Mouse (Mus musculus) gastrocnemius, adult 8-10 months (tissue): ENCODE data around the gene Cpa4. TPM values are rescaled to one million over a fixed set of nuclear protein-coding genes. Genes with fewer than 3 reads are reported as not detected.

Experiments
- DNase-seq, 2 experiments: peaks; one replicate each; pipeline ENCODE4 v3.0.0; 2022; ENCODE audit warnings: low spot score in 2 of 2
- total RNA-seq, 4 experiments: library from RNA; stranded (reverse); gene quantifications; 2 replicates each; pipeline ENCODE4 v1.2.4; 2022

The Cpa4 gene
- not detected for total RNA-seq

GRCm38 (mm10) chr6:30568069-30568468 lies at the start of gene Cpa4:
Cpa4 (plus strand) TSS chr6:30568369.
- no peak for DNase-seq

DNA sequence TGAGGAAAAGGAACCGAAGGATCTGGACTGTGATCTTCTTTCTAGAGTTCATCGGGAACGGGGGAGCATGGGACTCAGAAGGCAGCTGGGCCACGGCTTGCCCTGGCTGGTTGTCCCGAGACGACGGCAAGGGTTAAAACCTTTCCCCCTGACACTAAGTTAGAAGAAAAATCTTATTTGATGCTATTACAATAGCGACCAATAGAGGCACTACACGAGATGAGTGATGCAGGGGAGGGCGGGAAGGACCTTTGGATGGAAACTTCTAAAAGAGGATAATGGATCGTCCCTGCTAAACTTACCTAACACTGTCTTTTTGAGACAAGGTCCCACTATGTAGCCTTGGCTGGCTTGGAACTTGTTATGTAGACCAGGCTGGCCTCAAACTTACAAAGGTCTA lies 47.8 kb upstream of the Cpa4 start:
- DNase-seq, result no peak

DNA sequence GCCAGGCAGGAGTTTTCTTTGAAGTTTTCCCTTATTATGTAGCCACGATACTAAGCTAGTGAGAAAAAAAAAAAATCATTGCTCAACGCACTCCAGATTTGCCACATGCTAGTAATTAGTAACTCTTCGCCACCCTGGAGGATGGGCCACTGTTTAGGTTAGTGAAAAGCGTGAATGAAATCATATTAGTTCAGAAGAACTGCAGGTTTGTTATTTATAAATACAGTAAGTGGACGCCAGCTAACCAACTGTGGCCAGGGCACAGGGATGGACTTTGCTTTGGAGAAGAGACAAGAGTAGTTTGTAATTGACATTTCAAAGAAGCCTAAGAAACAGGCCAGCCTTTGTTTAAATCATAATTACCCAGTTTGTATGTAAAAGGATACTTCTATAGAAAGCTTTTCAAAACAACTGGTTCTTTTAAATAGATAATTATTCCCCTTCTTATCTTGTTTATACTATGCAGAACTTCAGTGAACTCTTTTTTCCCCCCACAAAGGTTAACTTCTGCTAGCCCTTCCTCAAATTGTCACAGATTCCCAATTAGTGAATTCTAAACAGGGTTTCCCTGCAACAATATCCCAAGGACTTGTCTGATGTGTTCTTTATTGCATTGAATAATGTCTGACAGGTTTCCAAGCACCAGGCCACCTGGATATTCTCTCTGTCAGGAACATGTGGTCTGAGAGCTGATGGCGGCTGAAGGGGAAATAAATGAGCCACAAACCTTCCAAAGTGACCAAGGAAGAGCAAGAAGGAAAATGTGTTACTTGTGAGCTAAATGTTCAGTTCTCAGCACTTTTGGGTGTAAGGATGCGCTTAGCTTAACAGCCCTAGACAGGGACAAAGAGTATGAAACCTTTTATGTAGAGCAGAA lies 42.5 kb upstream of the Cpa4 start:
- DNase-seq, result no peak

DNA sequence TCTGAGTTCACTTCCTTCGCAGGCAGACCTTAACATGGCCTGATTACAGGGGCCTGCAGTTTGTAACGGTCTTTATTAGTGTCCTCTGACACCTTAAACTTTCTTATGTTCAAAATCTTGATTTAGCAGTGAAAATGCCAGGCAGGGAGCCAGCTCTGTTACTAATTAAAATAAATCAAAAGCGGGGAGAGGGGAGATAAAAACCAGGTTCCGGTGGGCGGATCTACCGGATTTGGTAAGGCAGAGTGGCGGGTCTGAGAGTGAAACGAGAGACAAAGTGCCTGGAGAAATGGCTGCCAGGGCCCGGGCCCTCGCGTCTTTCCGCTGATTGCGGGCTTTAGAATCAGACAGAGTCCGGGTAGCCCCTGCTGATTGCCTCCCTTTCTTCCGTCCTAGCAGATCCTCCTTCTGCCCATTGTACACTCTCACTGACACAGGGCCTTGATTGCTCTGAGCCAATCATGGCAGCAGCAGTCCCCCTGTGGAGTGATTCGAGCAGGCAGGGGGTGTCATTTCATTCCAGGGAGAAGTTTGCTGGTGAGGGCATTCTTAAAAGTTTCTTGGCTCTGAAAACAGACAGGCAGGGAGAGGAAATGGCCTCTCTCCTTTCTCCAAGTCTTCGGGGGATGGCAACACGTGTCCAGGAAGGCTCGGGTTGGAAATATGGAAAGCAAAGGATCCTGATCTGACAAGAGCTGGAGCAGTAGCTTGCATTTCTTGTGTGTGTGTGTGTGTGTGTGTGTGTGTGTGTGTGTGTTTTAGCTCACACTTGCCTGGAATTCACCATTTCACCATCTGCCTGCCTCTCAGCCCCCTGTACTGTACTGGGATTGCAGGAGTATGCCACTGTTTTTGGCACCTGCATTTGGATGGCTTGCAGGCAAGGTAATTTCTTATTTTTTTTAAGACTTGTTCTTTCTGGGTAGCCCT lies 41.3 kb upstream of the Cpa4 start:
- no peak for DNase-seq

DNA sequence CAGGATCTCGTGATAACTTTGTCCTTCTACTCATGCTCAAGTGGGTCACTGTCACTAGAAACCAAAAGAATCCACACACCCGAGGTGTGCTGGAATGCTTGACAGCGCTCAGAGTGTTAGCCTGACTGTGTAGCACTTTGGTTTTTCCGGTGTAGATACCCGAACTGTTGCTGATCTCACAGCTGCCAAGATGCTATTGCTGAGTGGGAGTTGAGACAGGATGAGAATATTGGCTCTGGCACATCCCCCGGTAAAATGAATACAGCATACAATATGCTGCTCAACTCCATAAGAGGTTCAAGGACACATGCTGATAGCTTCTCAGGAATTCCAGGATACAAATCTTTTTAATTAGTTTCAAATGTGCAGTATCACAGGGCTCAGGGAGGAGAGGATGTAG lies 39.4 kb upstream of the Cpa4 start:
- DNase-seq, result no peak

DNA sequence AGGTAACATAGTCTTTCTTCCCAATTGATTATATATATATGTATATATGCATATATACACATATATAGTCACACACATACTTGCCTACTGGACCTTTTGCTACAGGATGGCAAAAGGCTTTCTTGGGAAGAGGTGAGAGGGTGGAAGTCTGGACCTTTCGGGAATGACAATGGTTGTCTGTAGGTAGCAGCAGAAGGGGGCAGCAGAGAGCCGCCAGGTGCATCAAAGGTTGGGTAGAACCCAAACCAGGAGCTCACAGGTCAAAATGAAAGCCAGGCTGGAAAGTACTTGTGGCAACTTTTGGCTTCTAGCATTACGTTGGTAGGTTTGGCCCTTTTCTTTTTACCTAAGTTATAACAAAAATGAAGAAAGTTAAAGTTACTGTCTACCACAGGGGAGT lies 32.8 kb upstream of the Cpa4 start:
- no peak for DNase-seq

DNA sequence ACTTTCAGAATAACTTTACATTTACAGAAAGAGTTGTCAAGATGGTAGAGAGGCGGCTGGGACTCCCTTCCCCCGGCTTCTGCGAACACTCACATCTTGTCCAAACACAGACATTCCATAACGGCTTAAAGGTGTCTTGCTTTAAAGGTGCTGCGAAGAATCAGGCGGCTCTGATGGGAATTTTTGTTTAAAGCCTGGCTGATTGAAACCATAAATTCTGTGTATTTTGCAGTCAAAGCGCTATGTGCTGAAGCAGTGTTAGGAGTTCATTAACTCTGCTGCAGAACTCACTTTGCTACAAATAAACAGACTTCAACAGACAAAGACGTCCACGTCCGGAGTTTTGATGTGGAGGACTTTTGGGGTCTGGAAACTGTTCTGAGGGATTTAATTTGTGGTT lies 29.9 kb upstream of the Cpa4 start:
- no peak for DNase-seq

- DNase-seq, result no peak
Measured at GRCm38 (mm10) chr6:30538800-30539199, 29.4 kb upstream of the Cpa4 start.

DNA sequence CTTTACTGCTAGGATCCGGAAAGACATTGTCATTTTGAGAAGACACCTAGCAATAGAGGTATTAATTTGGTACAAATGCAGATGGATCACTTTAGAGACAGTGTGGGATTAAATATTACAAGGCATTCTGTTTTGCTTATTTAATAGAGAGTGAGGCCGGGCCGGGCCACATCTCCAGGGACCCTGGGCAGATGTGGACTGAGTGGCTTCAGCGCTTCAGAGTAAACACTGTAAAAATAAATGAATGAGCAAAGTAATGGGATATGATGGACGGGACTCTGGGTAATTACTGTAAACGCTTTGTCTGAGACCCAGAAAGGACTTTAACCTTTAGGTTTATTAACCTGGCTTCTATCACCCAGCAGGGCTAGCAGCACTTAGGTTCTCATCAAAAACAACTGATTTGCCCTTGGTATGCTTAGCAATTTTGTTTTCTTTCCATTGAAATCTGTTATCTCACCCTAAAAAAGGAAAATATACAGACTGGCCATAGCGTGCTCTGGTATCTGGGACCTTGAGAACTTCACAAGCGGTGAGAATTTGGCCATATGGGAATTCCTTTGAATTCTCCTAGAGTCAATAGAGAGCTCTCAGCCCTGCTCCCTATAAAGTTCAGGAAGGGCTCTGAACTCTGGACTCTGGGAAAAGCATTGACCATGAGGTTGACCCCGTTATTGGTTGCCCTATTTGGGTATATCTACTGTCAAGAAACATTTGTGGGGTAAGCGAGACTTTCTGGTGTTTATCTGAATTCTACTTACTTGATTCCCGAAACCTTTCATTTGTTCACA lies 27.0 kb upstream of the Cpa4 start, which contains the start of gene Cpa2:
Gene Cpa2 (plus strand): TSS at position 574 of the 791 bp plus-strand sequence.
- DNase-seq, result no peak

- DNase-seq, result no peak
Measured at GRCm38 (mm10) chr6:30542277-30542676, 25.9 kb upstream of the Cpa4 start.

DNA sequence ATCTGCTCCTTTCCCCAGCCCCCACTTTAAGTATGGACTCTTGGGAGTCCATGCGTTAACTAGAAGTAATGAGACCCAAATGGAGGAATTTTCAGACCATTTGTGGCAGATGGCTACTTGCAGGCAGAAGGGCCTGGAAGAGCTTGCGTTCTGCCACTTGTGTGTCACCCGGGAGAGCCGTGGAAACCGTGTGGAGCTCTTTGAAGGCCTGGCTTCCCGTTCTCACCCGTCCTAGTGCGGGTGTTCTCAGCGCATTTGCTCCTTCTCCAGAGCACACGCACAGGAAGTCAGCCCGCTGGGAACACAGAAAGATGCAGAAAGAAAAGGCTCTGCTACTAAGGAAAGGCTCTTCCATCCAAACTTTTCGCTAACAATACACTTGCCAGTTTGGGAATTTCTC lies 25.1 kb upstream of the Cpa4 start:
- no peak for DNase-seq

- DNase-seq, result no peak
Measured at GRCm38 (mm10) chr6:30543851-30544250, 24.3 kb upstream of the Cpa4 start.

GRCm38 (mm10) chr6:30545689-30546088 lies 22.5 kb upstream of the Cpa4 start:
- DNase-seq, result no peak

DNA sequence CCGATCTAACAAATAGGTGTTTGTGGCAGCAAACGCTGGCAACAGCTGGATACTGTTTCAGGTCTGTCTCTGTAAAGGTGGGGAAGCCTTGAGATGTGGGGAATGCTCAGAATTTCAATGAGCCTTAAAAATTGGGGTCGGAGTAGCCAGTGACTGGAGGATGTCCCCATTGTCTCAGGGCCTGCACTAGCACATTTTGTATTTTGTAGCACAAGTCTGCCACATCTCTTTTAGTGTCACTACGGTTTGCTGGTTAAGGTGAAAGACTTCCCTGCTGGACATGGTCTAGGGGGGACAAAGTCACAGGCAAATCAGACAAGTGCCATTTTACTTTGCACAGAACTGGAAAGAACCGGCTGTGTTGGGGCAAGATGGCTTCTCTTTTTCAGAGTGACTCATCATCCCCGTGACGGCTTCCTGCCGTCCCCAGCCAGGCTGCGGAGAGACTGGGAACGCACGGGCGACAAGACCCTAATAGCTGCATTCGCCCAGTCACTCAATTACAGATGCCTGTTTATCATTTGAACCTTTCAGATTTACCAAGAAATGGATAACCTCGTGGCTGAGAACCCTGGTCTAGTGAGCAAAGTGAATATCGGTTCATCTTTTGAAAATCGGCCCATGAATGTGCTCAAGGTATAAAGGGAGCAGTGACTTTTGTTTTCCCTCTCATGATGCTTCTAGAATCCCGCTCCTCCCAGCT lies 21.4 kb upstream of the Cpa4 start:
- DNase-seq, result no peak

DNA sequence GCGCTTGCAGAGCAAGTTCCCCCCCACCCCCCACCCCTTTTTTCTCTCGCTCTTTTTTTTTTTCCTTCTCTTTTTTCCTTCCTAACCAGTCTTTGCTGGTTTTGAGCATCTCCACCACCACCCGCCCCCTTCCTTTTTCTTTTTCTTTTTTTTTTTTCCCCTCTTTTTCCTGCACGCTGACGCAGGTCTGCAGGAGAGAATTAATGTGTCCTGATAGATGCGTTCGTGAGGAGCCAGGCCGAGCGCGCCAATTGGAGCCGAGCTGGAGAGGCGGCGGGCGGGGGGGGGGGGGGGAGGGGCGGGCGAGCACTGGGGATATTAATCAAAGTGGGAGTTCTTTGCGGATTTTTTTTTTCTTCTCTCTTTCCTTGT lies 20.9 kb upstream of the Cpa4 start:
- no peak for DNase-seq

GRCm38 (mm10) chr6:30547656-30548306 lies 20.4 kb upstream of the Cpa4 start:
- peak in 1 of 2 experiments; percentile 30 for DNase-seq

DNA sequence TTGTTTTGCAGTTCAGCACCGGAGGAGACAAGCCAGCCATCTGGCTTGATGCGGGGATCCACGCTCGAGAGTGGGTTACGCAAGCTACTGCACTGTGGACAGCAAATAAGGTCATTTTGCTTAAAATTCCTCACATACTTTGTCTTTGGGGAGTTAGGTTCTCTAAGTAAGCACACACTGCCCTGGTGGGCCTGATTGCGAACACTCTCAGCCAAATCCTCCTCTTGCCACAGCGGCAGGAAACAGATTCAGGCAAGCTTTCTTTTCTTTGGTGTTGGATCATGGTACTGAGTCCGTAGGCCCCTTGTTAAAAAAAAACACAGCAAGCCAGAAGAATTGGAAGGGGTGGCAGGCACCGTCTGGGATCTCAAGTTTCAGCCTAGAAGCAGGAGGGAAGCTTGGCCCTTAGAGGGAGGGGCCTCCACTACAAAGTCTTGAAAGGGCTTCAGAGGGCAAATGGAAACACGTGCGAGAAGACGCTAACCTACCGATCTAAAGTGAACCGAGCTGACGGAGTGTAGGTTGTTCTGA lies 18.9 kb upstream of the Cpa4 start:
- DNase-seq, result no peak

GRCm38 (mm10) chr6:30550496-30551192 lies 17.5 kb upstream of the Cpa4 start:
- DNase-seq, result no peak

GRCm38 (mm10) chr6:30551193-30551515 lies 17.0 kb upstream of the Cpa4 start:
- no peak for DNase-seq
